Mouse (Mus musculus): ENCODE data around the gene Ice1. TPM values are rescaled to one million over a fixed set of nuclear protein-coding genes. Genes with fewer than 3 reads are reported as not detected.

Ice1 gene
- polyA plus RNA-seq, 2 experiments from 2014 or later = 15.6 to 16.7 TPM

DNA sequence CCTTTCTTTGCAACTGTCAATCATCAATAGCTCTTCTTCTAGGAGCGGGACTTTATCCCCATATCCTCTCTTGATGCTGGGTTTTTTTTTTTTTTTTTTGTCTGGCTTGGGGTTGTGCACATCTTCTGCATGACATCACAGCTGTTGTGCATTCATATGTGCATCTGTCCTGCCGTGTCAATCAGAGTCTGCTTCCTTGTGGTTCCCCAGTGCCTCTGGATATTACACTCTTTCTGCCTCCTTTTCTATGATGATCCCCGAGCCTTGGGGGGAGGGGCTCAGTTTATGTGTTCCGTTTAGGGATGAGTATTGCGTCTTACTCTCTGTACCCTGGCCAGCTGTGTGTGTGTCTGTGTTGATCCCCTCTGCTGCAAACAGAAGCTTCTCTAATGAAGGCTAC, 84.0 kb downstream of the Ice1 start:
- no peak for ATAC-seq

DNA sequence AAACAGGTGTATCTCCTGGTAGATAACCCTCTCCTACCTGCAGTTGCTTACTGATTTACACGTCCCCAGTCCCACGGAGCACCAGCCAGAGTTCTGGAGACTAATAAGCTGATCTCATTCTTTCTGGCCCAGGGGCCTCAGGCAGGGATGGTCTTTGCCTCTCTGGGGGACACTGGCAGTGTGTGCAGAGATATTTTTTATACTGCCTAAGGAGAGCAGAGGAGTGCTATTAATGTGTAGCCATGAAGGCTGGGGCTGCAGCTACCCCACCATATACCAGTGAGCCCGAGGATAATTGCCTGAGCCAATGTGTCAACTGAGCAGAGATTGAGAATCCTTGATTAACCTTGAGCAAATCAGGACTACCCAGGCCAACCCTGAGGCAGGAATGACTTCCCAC, 90.0 kb downstream of the Ice1 start:
- no peak for ATAC-seq

DNA sequence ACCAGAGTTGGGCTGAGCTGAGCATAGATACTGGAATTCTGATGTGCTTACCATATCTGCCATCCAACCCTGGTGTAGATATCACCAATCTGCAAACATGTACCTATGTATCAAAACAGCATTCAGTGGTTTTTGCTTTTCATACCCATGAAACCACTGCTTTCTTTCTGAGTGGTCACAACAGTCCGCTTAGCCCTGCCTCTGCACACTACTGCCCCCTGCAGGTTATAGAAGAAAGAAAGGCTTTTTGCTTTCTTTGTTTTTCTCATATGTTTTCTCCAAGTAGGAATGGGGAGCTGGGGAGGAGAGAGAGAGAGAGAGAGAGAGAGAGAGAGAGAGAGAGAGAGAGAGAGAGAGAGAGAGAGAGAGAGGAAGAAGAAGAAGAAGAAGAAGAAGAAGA, 92.2 kb downstream of the Ice1 start:
- ATAC-seq = no peak

DNA sequence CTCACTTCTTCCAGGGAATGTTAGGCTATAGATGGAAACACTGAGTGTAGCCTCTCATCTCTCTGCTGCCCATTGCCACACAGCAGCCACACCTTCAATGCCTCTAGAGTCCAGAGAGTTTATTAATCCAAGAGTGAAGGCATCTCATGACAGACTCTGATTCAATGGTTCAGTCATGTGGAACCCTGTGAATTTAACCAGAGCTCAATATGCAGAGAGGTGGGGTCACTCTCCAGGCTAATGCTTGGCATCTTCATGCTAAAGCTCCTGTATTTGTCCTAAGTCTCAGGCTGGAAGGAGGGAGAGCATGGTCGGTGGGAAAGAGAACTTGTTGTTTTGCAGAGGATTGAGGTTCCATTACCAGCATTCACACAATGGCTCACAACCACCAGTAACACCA, 97.6 kb downstream of the Ice1 start:
- ATAC-seq = no peak

DNA sequence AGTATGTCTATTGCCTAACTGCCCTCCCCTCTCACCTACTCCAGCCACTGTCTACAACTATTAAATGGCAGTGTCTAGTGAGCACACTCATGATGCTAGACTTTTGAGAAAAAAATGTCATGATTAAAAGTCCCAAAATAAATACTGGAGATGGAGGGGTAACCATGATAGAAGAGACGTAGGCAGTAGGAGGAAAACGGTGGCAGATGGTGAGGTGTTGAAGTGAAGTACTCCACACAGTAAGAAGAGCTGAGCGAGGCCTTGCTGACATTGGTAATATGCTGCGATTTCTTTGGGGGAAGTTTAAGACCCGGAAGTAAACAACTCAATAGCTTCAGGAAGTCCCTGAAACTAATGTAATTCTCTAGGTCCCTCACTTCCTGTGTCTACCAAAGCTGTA, 104.0 kb downstream of the Ice1 start:
- no peak for ATAC-seq

DNA sequence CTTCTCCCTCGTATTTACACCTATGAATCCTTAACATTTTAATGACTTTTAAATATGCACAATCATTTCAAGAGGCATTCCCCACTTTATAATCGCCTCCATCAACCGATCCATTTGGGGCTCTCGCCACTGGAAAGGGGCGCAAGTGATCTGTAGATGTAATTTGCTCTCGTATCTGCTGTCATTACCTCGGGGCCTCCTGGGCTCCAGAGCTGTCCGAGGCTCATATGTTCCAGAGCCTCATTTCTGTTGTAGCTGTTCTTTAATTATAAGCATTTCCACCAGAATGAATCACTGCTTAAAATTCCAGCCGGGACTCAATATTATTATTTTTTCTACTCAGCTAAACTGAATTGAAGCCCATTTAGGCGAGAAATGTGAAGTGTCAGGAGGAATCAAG, 104.7 kb downstream of the Ice1 start:
- no peak for ATAC-seq

DNA sequence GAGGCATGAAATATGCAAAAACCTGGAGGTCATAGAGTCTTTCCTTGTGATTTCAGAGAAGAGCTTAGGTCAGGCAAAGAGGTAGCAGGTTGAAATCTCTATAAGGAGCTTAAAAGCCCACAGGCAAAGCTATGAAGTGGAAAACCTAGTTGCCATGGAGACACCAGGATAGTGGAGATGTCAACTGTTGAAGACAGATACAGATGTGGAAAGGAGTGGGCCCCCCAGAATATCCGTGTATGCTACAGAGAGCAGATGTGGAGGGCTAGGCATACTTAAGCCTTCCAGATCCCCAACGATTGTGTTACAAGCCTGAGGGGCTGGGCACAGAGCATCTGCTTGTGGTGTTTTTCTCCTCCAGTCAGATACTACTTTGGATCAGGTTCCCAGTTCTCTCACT, 119.8 kb downstream of the Ice1 start:
- no peak for ATAC-seq

DNA sequence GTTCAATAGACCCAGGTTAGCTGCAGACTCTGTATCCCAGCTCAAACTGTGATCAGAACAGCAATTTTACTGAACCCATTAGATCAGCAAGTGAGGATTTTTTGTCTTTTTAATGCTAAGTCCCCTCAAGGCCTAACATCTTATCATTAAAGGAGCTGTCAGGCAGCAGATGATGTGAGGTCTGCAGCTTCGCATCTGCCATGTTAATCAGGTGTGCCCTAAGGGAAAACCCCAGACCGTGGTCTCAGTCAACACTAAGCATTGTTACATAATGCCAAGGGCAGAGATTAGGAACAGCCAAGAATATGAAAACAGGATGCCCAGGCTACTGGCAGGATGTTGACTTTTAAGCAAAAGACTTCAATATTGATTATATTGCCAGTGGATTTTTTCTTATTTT, 122.4 kb downstream of the Ice1 start:
- no peak for ATAC-seq

DNA sequence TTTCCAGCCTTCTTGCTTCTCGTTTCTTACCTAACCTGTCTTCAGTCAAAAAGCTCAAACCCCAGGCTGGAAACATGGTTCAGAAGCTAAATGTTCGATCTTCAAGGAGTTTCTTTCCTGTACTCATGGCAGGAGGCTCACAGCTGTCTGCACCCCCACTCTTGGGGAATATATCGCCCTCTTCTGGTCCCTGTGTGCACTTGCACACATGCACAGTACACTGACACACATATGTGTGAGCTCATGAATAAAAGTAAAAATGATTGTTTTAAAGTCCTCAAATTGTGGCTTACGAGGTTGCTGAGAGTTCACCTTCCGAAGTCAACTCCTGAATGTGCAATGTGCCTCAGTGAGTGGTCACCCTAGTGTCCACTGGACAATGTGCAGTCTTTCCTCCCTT, 127.2 kb downstream of the Ice1 start:
- ATAC-seq = no peak

DNA sequence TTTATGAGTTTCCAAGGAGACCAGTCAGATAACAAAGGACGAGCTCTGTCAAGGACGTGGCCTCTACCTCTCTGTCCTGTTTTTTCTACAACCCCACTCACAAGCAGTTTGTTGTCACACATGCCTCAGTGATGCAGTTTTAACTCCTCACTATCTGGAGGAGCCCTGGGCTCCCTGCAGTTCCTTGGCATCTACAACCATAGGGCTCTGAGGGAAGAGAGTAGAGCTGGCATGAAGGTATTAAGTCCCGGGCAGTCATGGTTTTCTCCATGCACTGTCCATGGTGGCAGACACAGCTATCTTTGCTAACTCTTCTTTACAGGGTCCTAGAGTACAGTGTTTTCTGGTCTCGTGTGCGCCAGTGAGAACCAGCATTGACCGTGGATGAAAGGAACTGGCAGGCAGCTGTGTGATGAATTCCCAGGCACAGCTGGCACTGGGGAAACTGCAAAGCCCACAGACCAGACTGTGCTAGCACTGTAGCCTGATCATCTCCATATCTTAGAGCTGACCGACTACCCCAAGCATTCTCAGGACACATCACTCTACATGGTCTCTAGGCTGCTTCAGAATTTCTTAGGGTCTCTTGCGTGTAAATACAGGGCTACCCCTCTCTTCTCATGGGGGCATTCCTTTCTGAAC, 127.9 kb downstream of the Ice1 start:
- ATAC-seq = no peak

DNA sequence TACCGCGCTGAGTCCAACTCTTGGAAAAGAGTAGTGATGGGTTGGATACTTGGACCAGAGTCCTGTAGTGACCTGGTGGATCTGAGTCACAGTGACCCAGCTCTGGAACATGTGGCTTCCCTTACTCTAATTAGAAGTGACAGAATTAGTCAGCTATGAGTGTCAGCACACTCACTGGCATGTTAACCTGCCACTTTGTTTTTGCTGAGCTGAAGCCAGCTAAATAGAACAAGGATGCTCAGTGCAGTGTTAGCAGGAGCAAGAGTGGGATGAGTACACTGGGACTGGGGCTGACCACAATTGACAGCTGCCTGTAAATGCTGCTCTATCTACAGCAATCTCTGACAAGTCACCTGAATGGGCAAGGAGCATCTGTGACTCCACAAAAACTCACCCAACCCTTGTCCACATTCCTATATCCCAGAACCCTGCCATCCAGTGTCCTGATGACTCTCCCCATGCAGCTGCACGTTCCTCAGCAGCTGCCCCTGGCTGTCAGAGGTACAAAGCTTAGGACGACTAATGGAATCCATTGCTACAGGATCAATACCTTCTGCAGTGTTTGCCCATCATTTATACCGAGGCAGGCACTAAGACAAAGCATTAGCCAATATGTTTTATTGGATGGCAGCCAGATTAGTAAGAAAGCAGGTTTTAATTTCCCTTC, 128.6 kb downstream of the Ice1 start:
- ATAC-seq = no peak

Other genes with a start within 250 kb of the Ice1 start
- under 1 TPM in 1 of 2 experiments, not detected in 1; 0.17 TPM for gene Adamts16, start 204.2 kb upstream of the Ice1 start, polyA plus RNA-seq (2017; shearing (Covaris generic))

Data from activated CD4-positive, CD25-positive, alpha-beta regulatory T cell, adult 4 months (primary cell).